Mouse (Mus musculus): ENCODE data around the gene Klf17. TPM values are rescaled to one million over a fixed set of nuclear protein-coding genes. Genes with fewer than 3 reads are reported as not detected.
A peak's percentile ranks its signal among the peaks of the same experiment; 100 is the strongest.

Gene Klf17
- total and polyA plus RNA-seq, 2 experiments from 2014 or later = not detected

DNA sequence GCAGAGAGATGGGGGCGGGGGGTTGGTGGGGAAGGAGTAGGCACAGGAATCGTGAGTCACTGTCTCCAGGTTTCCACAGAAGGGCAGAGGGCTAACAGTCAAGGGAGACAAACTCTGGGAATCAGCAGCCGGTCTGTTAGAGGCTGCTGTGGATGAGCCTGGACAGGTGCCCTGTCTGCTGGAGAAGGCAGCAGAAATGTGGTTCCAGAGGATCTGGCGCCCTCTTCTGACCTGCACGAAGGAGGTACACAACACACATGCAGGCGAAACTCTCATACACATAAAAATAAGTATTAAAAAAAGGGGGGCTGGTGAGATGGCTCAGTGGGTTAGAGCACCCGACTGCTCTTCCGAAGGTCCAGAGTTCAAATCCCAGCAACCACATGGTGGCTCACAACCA is 27.9 kb downstream of the Klf17 start:
- no peak overlapping the region for H3K4me3 ChIP-seq (ENCODE audit: low read depth, low read length)
- H3K27me3 ChIP-seq (ENCODE audit: insufficient read depth, low read length) = no peaks in the 10 kb centered on the region
- no peak overlapping the region for H3K27ac ChIP-seq (ENCODE audit: low read depth, low read length)
- H3K4me2 ChIP-seq (ENCODE audit: low read depth, low read length, poor library complexity, severe bottlenecking) = no peak overlapping the region
- ATAC-seq (ENCODE audit: low FRiP score) (no peak), DNase-seq (ENCODE audit: low spot score) (peak; percentile 9)
- H3K9ac ChIP-seq (replicated peaks; ENCODE audit: low read length, poor library complexity, severe bottlenecking) = no peak overlapping the region
- no peaks in the 10 kb centered on the region for H3K9me3 ChIP-seq (ENCODE audit: low read length)
- H3K36me3 ChIP-seq (ENCODE audit: insufficient read depth, low read length) = no peaks in the 10 kb centered on the region
- no peaks in the 10 kb centered on the region for H3K4me1 ChIP-seq (ENCODE audit: insufficient read depth, low read length)
- WGBS = 48% methylated on average over 8 of the region's 8 CpGs
- peak; percentile 29; the same call in 1 of the 2 replicates for TF ChIP-seq CTCF (IDR thresholded peaks at IDR 0.05)

- no peak for TF ChIP-seq CTCF (IDR thresholded peaks at IDR 0.05)
- DNase-seq (ENCODE audit: low spot score) (no peak), ATAC-seq (ENCODE audit: low FRiP score) (no peak)
- no peak overlapping the region for H3K27ac ChIP-seq (ENCODE audit: low read depth, low read length)
- no peak overlapping the region for H3K4me3 ChIP-seq (ENCODE audit: low read depth, low read length)
- WGBS = 82% methylated on average over 3 of the region's 3 CpGs
- H3K36me3 ChIP-seq (ENCODE audit: insufficient read depth, low read length) = no peaks in the 10 kb centered on the region
- no peaks in the 10 kb centered on the region for H3K4me1 ChIP-seq (ENCODE audit: insufficient read depth, low read length)
- no peaks in the 10 kb centered on the region for H3K27me3 ChIP-seq (ENCODE audit: insufficient read depth, low read length)
- no peaks in the 10 kb centered on the region for H3K9me3 ChIP-seq (ENCODE audit: low read length)
- no peak overlapping the region for H3K4me2 ChIP-seq (ENCODE audit: low read depth, low read length, poor library complexity, severe bottlenecking)
- H3K9ac ChIP-seq (replicated peaks; ENCODE audit: low read length, poor library complexity, severe bottlenecking) = no peak overlapping the region
These were observed 33.5 kb downstream of the Klf17 start for GRCm38 (mm10) chr4:117731926-117732325.

DNA sequence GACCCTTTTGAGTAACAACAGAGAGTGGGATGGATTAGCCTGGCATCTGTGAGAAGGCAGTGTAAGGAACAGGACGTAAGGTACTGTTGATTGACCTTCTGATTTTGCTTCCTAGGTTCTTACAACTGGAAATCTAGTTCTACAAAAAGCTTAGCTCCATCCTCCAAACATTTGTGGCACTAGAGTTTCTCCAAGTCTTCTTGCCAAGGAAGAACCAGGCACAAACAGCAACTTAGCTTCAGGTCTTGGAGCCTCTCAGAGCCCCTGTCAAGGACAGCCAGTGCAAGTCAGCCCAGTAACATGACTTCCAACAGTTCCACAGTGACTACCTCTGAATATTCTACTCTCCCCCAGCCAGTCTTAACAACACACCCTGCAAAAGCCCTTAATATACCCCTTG is 41.3 kb downstream of the Klf17 start, which contains the start of gene Gm12845:
Gene Gm12845, plus strand, starts transcription at position 301 of the 400 bp plus-strand sequence.
- WGBS = 91% methylated on average over 1 of the region's 1 CpGs
- DNase-seq (ENCODE audit: low spot score) (no peak), ATAC-seq (ENCODE audit: low FRiP score) (no peak)
- no peaks in the 10 kb centered on the region for H3K4me1 ChIP-seq (ENCODE audit: insufficient read depth, low read length)
- no peaks in the 10 kb centered on the region for H3K36me3 ChIP-seq (ENCODE audit: insufficient read depth, low read length)
- H3K9ac ChIP-seq (replicated peaks; ENCODE audit: low read length, poor library complexity, severe bottlenecking) = no peak within 1 kb of the TSS
- H3K4me3 ChIP-seq (ENCODE audit: low read depth, low read length) = no peak within 1 kb of the TSS
- H3K27ac ChIP-seq (ENCODE audit: low read depth, low read length) = no peak within 1 kb of the TSS
- no peak within 1 kb of the TSS for H3K4me2 ChIP-seq (ENCODE audit: low read depth, low read length, poor library complexity, severe bottlenecking)
- H3K9me3 ChIP-seq (ENCODE audit: low read length) = no peaks in the 10 kb centered on the region
- no peaks in the 10 kb centered on the region for H3K27me3 ChIP-seq (ENCODE audit: insufficient read depth, low read length)
- TF ChIP-seq CTCF (IDR thresholded peaks at IDR 0.05) = no peak

- no peaks in the 10 kb centered on the region for H3K4me1 ChIP-seq (ENCODE audit: insufficient read depth, low read length)
- no peaks in the 10 kb centered on the region for H3K9me3 ChIP-seq (ENCODE audit: low read length)
- H3K27me3 ChIP-seq (ENCODE audit: insufficient read depth, low read length) = no peaks in the 10 kb centered on the region
- H3K4me3 ChIP-seq (ENCODE audit: low read depth, low read length) = no peak overlapping the region
- DNase-seq (ENCODE audit: low spot score) (no peak), ATAC-seq (ENCODE audit: low FRiP score) (no peak)
- no peak for TF ChIP-seq CTCF (IDR thresholded peaks at IDR 0.05)
- 79% methylated on average over 6 of the region's 6 CpGs for WGBS
- H3K27ac ChIP-seq (ENCODE audit: low read depth, low read length) = no peak overlapping the region
- H3K9ac ChIP-seq (replicated peaks; ENCODE audit: low read length, poor library complexity, severe bottlenecking) = no peak overlapping the region
- no peak overlapping the region for H3K4me2 ChIP-seq (ENCODE audit: low read depth, low read length, poor library complexity, severe bottlenecking)
- no peaks in the 10 kb centered on the region for H3K36me3 ChIP-seq (ENCODE audit: insufficient read depth, low read length)
These were observed 51.9 kb downstream of the Klf17 start for GRCm38 (mm10) chr4:117713303-117714098.

DNA sequence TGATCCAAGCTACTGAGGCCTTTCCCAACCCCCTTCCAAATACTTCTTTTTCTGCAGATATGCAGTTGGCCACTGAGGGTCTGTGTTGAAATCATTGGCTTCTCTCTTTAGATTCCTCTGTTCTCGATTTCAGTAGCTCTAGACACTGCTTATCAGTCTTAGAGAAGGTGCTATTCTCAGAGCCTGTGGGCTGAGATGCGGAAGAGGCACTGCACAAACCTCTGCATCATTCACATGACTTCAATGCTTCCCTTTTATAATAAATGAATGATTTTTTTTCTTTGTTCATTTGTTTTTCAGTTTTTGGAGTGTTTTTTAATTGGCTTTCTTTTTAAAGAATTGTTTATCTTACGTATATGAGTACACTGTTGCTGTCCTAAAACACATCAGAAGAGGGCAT is 53.1 kb downstream of the Klf17 start:
- H3K4me3 ChIP-seq (ENCODE audit: low read depth, low read length) = no peak overlapping the region
- no peak for DNase-seq (ENCODE audit: low spot score)
- WGBS = 82% methylated on average over 3 of the region's 3 CpGs
- no peaks in the 10 kb centered on the region for H3K9me3 ChIP-seq (ENCODE audit: low read length)
- no peaks in the 10 kb centered on the region for H3K4me1 ChIP-seq (ENCODE audit: insufficient read depth, low read length)
- no peaks in the 10 kb centered on the region for H3K27me3 ChIP-seq (ENCODE audit: insufficient read depth, low read length)
- no peak overlapping the region for H3K4me2 ChIP-seq (ENCODE audit: low read depth, low read length, poor library complexity, severe bottlenecking)
- H3K9ac ChIP-seq (replicated peaks; ENCODE audit: low read length, poor library complexity, severe bottlenecking) = no peak overlapping the region
- no peaks in the 10 kb centered on the region for H3K36me3 ChIP-seq (ENCODE audit: insufficient read depth, low read length)
- ATAC-seq (ENCODE audit: low FRiP score) = no peak
- H3K27ac ChIP-seq (ENCODE audit: low read depth, low read length) = no peak overlapping the region
- TF ChIP-seq CTCF (IDR thresholded peaks at IDR 0.05) = no peak

- Histone ChIP-seq H3K4me3 (ENCODE audit: low read depth, low read length) (no peak overlapping the region), H3K9ac (replicated peaks; ENCODE audit: low read length, poor library complexity, severe bottlenecking) (no peak overlapping the region), H3K36me3 (ENCODE audit: insufficient read depth, low read length) (no peaks in the 10 kb centered on the region), H3K27me3 (ENCODE audit: insufficient read depth, low read length) (no peaks in the 10 kb centered on the region), H3K9me3 (ENCODE audit: low read length) (no peaks in the 10 kb centered on the region), H3K4me2 (ENCODE audit: low read depth, low read length, poor library complexity, severe bottlenecking) (no peak overlapping the region), H3K4me1 (ENCODE audit: insufficient read depth, low read length) (no peaks in the 10 kb centered on the region), H3K27ac (ENCODE audit: low read depth, low read length) (no peak overlapping the region)
- whole genome bisulfite sequencing = 84% methylated on average over 3 of the region's 3 CpGs
- DNase-seq (ENCODE audit: low spot score) (no peak), ATAC-seq (ENCODE audit: low FRiP score) (no peak)
- TF ChIP-seq CTCF (IDR thresholded peaks at IDR 0.05) = no peak
These were observed 56.5 kb downstream of the Klf17 start for GRCm38 (mm10) chr4:117708780-117709550.

Other genes with a start within 250 kb of the Klf17 start
- gene Eri3, start 215.3 kb downstream of the Klf17 start, total RNA-seq (2014; rRNA removed) = 275 and 291 TPM in 2 replicates
- 323 and 326 TPM in 2 replicates for gene Eri3, start 215.3 kb downstream of the Klf17 start, polyA plus RNA-seq (2015; fragmentation: Nextera tagmentation; extraction: Ambion mirVana)
- gene Dmap1, start 83.4 kb downstream of the Klf17 start, total RNA-seq (2014; rRNA removed) = 62.6 and 69.5 TPM in 2 replicates
- gene Dmap1, start 83.4 kb downstream of the Klf17 start, polyA plus RNA-seq (2015; fragmentation: Nextera tagmentation; extraction: Ambion mirVana) = 89.7 and 95.1 TPM in 2 replicates
- not detected in 2 replicates for gene Gm12845, start 41.2 kb downstream of the Klf17 start, total RNA-seq (2014; rRNA removed)
- not detected in 2 replicates for gene Gm12845, start 41.2 kb downstream of the Klf17 start, polyA plus RNA-seq (2015; fragmentation: Nextera tagmentation; extraction: Ambion mirVana)
- 71.2 and 105 TPM in 2 replicates for gene Slc6a9, start 68.9 kb upstream of the Klf17 start, total RNA-seq (2014; rRNA removed)
- 58.7 and 70.5 TPM in 2 replicates for gene Slc6a9, start 68.9 kb upstream of the Klf17 start, polyA plus RNA-seq (2015; fragmentation: Nextera tagmentation; extraction: Ambion mirVana)
- 2.0 and 9.0 TPM in 2 replicates for gene Ccdc24, start 106.9 kb upstream of the Klf17 start, total RNA-seq (2014; rRNA removed)
- 1.2 and 1.4 TPM in 2 replicates for gene Ccdc24, start 106.9 kb upstream of the Klf17 start, polyA plus RNA-seq (2015; fragmentation: Nextera tagmentation; extraction: Ambion mirVana)
- gene B4galt2, start 117.8 kb upstream of the Klf17 start, total RNA-seq (2014; rRNA removed) = 238 and 337 TPM in 2 replicates
- 86.8 and 92.9 TPM in 2 replicates for gene B4galt2, start 117.8 kb upstream of the Klf17 start, polyA plus RNA-seq (2015; fragmentation: Nextera tagmentation; extraction: Ambion mirVana)
- 607 and 625 TPM in 2 replicates for gene Atp6v0b, start 121.7 kb upstream of the Klf17 start, total RNA-seq (2014; rRNA removed)
- gene Atp6v0b, start 121.7 kb upstream of the Klf17 start, polyA plus RNA-seq (2015; fragmentation: Nextera tagmentation; extraction: Ambion mirVana) = 667 and 754 TPM in 2 replicates
- gene Dph2, start 126.4 kb upstream of the Klf17 start, total RNA-seq (2014; rRNA removed) = 13.8 and 23.3 TPM in 2 replicates
- 13.3 and 15.9 TPM in 2 replicates for gene Dph2, start 126.4 kb upstream of the Klf17 start, polyA plus RNA-seq (2015; fragmentation: Nextera tagmentation; extraction: Ambion mirVana)
- gene Ipo13, start 149.4 kb upstream of the Klf17 start, total RNA-seq (2014; rRNA removed) = 30.8 and 39.9 TPM in 2 replicates
- gene Ipo13, start 149.4 kb upstream of the Klf17 start, polyA plus RNA-seq (2015; fragmentation: Nextera tagmentation; extraction: Ambion mirVana) = 46.0 and 52.4 TPM in 2 replicates
- gene Artn, start 164.1 kb upstream of the Klf17 start, total RNA-seq (2014; rRNA removed) = 1.7 and 2.0 TPM in 2 replicates
- 0.48 and 0.77 TPM in 2 replicates for gene Artn, start 164.1 kb upstream of the Klf17 start, polyA plus RNA-seq (2015; fragmentation: Nextera tagmentation; extraction: Ambion mirVana)